Mouse (Mus musculus) stomach, postnatal 0 days (tissue): ENCODE measurements around the gene Usp3.

Source experiments
- CTCF ChIP-seq: IDR thresholded peaks from 2 replicates; pipeline ENCODE4 v1.5.1; 2016; ENCODE audit warnings: antibody characterized with exemption, low read depth, mild to moderate bottlenecking, moderate library complexity
- EP300 ChIP-seq: optimal IDR thresholded peaks from 2 replicates; pipeline ENCODE3; 2016; ENCODE audit warnings: antibody characterized with exemption

DNA sequence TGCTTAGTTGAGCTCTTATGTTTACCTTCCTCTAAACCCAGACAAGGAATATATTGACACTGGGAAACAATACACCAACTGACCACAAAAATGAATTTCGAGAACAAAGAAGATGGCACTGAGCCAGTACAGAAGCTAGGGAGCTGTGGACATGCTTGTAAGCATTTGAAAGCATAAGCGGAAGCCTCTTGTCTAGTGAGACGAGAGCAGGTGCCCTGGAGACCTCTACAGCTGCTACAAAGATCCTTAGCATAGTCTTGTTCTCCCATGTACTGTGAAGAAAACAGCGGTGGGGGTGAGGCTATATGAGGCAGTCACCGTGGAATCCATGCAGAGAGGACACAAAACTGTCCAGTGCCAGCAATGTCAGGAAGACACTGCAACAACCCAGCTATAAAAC, 74.0 kb downstream of the Usp3 start:
- TF ChIP-seq EP300 (no peak), CTCF (no peak)
